Mouse (Mus musculus): ENCODE results near the gene Dusp9. TPM values are rescaled to one million over a fixed set of nuclear protein-coding genes. Genes with fewer than 3 reads are reported as not detected.

The Dusp9 gene
- total and polyA plus RNA-seq, 3 experiments, result 0.16 to 0.24 TPM; not detected in 1

DNA sequence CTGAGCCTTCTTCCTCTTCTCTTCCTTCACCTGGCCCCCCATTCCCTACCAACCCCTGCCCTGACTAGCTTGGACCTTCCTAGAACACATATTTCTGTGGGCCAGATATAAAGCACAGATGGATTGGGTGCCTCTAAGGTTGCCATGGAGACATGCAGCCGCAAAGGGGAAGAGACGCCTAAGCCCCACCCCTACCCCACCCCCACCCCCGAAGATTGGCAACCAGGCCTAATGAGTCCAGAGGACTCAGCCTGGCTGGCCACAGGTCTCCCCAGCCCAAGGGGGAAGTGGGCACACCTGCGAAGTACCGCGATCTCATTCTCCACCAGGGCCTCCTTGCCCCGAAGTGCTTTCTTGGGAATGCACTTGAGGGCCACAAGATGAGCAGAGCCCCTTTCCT lies 19.2 kb downstream of the Dusp9 start:
- DNase-seq (ENCODE audit: low spot score), result no peak
- no peak for ATAC-seq (ENCODE audit: extremely low read depth, insufficient number of reproducible peaks, low FRiP score, poor library complexity, severe bottlenecking)
- Histone ChIP-seq H3K27me3 (ENCODE audit: insufficient read depth, low read length) (peaks cover 6% of the 10 kb centered on the region; the same call in 1 of the 2 replicates), H3K36me3 (replicated peaks) (no peaks in the 10 kb centered on the region), H3K4me1 (ENCODE audit: insufficient read depth, low read depth, low read length) (no peaks in the 10 kb centered on the region; the same call in 1 of the 2 replicates), H3K4me3 (ENCODE audit: low read depth, low read length) (no peak overlapping the region), H3K9me3 (replicated peaks) (no peaks in the 10 kb centered on the region)
- no peak for TF ChIP-seq CTCF (IDR thresholded peaks at IDR 0.05; ENCODE audit: low read depth, low read length)
- no peak for TF ChIP-seq GATA2 (IDR thresholded peaks at IDR 0.05; ENCODE audit: borderline replicate concordance, low read depth, low read length)
- no peak for TF ChIP-seq TAL1 (conservative IDR thresholded peaks at IDR 0.05; ENCODE audit: low read depth, low read length)
- no peak for TF ChIP-seq GATA1 (IDR thresholded peaks at IDR 0.05; ENCODE audit: borderline replicate concordance, low read length)
- no peak for TF ChIP-seq POLR2AphosphoS5 (IDR thresholded peaks at IDR 0.05; ENCODE audit: insufficient replicate concordance, low read depth, low read length)

GRCm38 (mm10) chrX:73658936-73659574 lies 19.8 kb downstream of the Dusp9 start:
- ATAC-seq (ENCODE audit: extremely low read depth, insufficient number of reproducible peaks, low FRiP score, poor library complexity, severe bottlenecking), result no peak
- DNase-seq (ENCODE audit: low spot score), result no peak
- H3K27me3 ChIP-seq (ENCODE audit: insufficient read depth, low read length), result peaks cover 6% of the 10 kb centered on the region; the same call in 1 of the 2 replicates

GRCm38 (mm10) chrX:73659575-73660283 lies 20.5 kb downstream of the Dusp9 start, which contains the start of gene Pnck:
Gene Pnck, minus strand, starts transcription at chrX:73660117.
- Histone ChIP-seq H3K9me3 (replicated peaks) (no peaks in the 10 kb centered on the region), H3K4me1 (ENCODE audit: insufficient read depth, low read depth, low read length) (no peaks in the 10 kb centered on the region; the same call in 1 of the 2 replicates), H3K4me3 (ENCODE audit: low read depth, low read length) (no peak within 1 kb of the TSS), H3K36me3 (replicated peaks) (no peaks in the 10 kb centered on the region), H3K27me3 (ENCODE audit: insufficient read depth, low read length) (peaks cover 6% of the 10 kb centered on the region; the same call in 1 of the 2 replicates)
- TF ChIP-seq GATA1 (IDR thresholded peaks at IDR 0.05; ENCODE audit: borderline replicate concordance, low read length) (no peak), CTCF (IDR thresholded peaks at IDR 0.05; ENCODE audit: low read depth, low read length) (no peak), GATA2 (IDR thresholded peaks at IDR 0.05; ENCODE audit: borderline replicate concordance, low read depth, low read length) (no peak), POLR2AphosphoS5 (IDR thresholded peaks at IDR 0.05; ENCODE audit: insufficient replicate concordance, low read depth, low read length) (no peak), TAL1 (conservative IDR thresholded peaks at IDR 0.05; ENCODE audit: low read depth, low read length) (no peak)
- no peak for ATAC-seq (ENCODE audit: extremely low read depth, insufficient number of reproducible peaks, low FRiP score, poor library complexity, severe bottlenecking)
- no peak for DNase-seq (ENCODE audit: low spot score)

More at GRCm38 (mm10) chrX:73658936-73659574, 19.8 kb downstream of the Dusp9 start:
- no peaks in the 10 kb centered on the region; the same call in 1 of the 2 replicates for H3K4me1 ChIP-seq (ENCODE audit: insufficient read depth, low read depth, low read length)
- H3K36me3 ChIP-seq (replicated peaks), result no peaks in the 10 kb centered on the region
- H3K9me3 ChIP-seq (replicated peaks), result no peaks in the 10 kb centered on the region
- no peak overlapping the region for H3K4me3 ChIP-seq (ENCODE audit: low read depth, low read length)
- TF ChIP-seq GATA2 (IDR thresholded peaks at IDR 0.05; ENCODE audit: borderline replicate concordance, low read depth, low read length) (no peak), CTCF (IDR thresholded peaks at IDR 0.05; ENCODE audit: low read depth, low read length) (no peak), GATA1 (IDR thresholded peaks at IDR 0.05; ENCODE audit: borderline replicate concordance, low read length) (no peak), TAL1 (conservative IDR thresholded peaks at IDR 0.05; ENCODE audit: low read depth, low read length) (no peak), POLR2AphosphoS5 (IDR thresholded peaks at IDR 0.05; ENCODE audit: insufficient replicate concordance, low read depth, low read length) (no peak)

DNA sequence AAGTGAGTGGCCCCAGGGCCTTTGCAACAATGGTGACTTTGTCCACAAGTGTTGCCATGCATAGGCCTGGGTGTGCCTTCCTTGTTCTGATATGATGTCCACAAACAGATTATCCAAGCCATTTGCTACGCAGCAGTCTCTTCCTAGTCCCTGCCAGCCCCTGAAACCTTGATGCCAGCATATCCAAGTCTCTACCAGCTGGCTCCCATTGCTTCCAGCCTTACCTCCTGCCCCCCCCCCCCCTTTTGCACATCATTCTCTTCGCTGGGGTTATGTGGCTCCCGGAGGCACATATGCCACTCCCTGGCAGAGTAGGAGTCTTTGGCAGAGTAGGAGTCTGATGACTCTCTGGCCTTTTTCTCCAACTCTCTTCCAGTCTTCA lies 21.1 kb downstream of the Dusp9 start:
- Histone ChIP-seq H3K4me3 (ENCODE audit: low read depth, low read length) (no peak overlapping the region), H3K36me3 (replicated peaks) (no peaks in the 10 kb centered on the region), H3K27me3 (ENCODE audit: insufficient read depth, low read length) (peaks cover 6% of the 10 kb centered on the region; the same call in 1 of the 2 replicates), H3K4me1 (ENCODE audit: insufficient read depth, low read depth, low read length) (no peaks in the 10 kb centered on the region; the same call in 1 of the 2 replicates), H3K9me3 (replicated peaks) (no peaks in the 10 kb centered on the region)
- no peak for ATAC-seq (ENCODE audit: extremely low read depth, insufficient number of reproducible peaks, low FRiP score, poor library complexity, severe bottlenecking)
- TF ChIP-seq GATA1 (IDR thresholded peaks at IDR 0.05; ENCODE audit: borderline replicate concordance, low read length) (no peak), TAL1 (conservative IDR thresholded peaks at IDR 0.05; ENCODE audit: low read depth, low read length) (no peak)
- no peak for DNase-seq (ENCODE audit: low spot score)

DNA sequence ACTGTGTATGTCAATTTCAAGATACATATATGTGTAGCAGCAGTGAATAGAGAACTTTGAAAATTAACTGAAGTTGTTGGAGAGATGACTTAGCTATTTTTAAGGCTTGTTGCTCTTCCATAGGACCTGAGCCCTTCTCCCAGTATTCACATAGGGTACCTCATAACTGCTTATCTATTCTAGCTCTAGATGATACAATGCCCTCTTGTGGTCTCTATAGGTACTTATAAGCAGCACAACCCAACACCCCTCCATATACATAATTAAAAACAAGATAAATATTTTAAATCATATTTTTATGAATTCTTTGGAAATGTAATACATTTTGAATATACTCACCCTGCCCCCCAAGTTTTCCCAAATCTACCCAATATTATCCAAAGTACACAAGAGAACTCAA lies 23.9 kb downstream of the Dusp9 start:
- no peak for ATAC-seq (ENCODE audit: extremely low read depth, insufficient number of reproducible peaks, low FRiP score, poor library complexity, severe bottlenecking)

DNA sequence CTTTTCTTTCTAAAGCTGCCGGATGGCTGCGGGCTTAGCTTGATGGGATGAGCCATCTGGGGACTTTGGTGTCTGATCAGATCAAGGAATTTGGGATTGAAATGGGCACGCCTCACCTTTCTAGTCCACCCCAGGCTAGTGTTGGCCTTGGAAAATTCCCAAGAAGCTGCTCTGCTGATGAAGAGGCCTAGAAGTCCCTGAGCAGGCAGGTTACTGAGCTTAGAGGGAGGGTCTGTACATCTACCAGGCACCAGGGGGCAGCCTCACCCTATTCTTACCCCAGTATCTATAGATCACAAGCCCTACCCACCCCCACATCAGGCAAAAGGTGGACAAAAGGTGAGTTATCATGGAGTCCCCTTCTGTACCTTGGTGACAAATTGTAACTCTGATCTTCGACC lies 32.8 kb downstream of the Dusp9 start:
- no peaks in the 10 kb centered on the region for H3K9me3 ChIP-seq (replicated peaks)
- peak; percentile 67 for ATAC-seq (ENCODE audit: extremely low read depth, insufficient number of reproducible peaks, low FRiP score, poor library complexity, severe bottlenecking)
- H3K4me3 ChIP-seq (ENCODE audit: low read depth, low read length), result no peak overlapping the region
- H3K27me3 ChIP-seq (ENCODE audit: insufficient read depth, low read length), result peaks cover 13% of the 10 kb centered on the region; the same call in 1 of the 2 replicates
- TF ChIP-seq CTCF (IDR thresholded peaks at IDR 0.05; ENCODE audit: low read depth, low read length), result peak; percentile 14; the same call in 1 of the 2 replicates
- no peak for TF ChIP-seq GATA2 (IDR thresholded peaks at IDR 0.05; ENCODE audit: borderline replicate concordance, low read depth, low read length)
- TF ChIP-seq GATA1 (IDR thresholded peaks at IDR 0.05; ENCODE audit: borderline replicate concordance, low read length), result no peak
- peaks cover 3% of the 10 kb centered on the region for H3K36me3 ChIP-seq (replicated peaks)
- DNase-seq (ENCODE audit: low spot score), result peak; percentile 30
- peaks cover 16% of the 10 kb centered on the region for H3K4me1 ChIP-seq (ENCODE audit: insufficient read depth, low read depth, low read length)

More for the DNA sequence above, 23.9 kb downstream of the Dusp9 start:
- H3K9me3 ChIP-seq (replicated peaks), result no peaks in the 10 kb centered on the region
- peaks cover 6% of the 10 kb centered on the region; the same call in 1 of the 2 replicates for H3K27me3 ChIP-seq (ENCODE audit: insufficient read depth, low read length)
- H3K36me3 ChIP-seq (replicated peaks), result no peaks in the 10 kb centered on the region
- no peaks in the 10 kb centered on the region; the same call in 1 of the 2 replicates for H3K4me1 ChIP-seq (ENCODE audit: insufficient read depth, low read depth, low read length)
- no peak overlapping the region for H3K4me3 ChIP-seq (ENCODE audit: low read depth, low read length)
- no peak for TF ChIP-seq TAL1 (conservative IDR thresholded peaks at IDR 0.05; ENCODE audit: low read depth, low read length)
- no peak for TF ChIP-seq GATA1 (IDR thresholded peaks at IDR 0.05; ENCODE audit: borderline replicate concordance, low read length)
- no peak for DNase-seq (ENCODE audit: low spot score)

All from G1E (cell line).